8 mouse cellular contexts compared by ENCODE assay signal in the genomic region with DNA sequence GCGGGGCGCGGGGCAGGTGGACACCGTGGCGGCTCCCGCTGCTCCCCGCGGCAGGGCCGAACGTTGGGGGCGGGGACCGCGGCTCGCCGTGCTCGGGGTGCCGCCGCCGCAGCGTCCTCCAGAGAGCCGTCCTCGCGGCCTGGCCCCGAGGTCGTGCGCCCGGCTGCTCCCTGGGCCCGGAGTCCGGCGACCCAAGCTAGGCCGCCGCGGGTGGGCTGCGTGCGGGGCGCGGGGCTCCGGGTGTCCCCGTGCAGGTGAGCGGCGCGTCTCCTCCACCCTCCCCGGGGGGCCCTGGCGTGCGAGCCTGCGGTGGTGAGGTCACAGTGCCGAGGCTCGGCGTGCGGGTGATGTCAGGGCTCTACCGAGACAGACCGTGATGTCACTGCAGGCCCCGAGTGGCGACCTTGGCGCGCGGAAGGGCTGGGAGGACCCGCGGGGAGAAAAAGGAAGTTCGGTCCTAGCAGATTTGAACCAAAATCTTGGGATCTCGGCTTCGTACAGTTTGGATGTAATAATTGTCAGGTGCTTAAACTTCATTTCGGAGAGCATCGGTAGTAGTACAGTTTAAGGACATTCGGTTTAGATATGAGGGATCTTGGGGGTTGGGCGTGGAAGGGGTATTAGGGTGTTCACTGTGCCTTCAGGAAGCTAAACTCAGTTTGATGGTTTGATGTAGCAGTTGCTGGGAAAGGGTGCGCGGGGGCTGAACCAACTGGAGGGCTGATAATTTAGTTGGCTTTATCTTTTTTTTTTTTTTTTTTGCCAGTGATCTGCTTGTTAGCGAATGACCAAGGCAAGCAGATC. TPM values are rescaled to one million over a fixed set of nuclear protein-coding genes. Genes with fewer than 3 reads are reported as not detected.
DNase-seq lines count a peak whose midpoint lies in the region; ATAC-seq and TF ChIP-seq lines count a peak whose summit lies in the region.

No protein-coding gene starts in this region.

- no peak overlapping the region for H3K27ac ChIP-seq in forebrain, embryonic 11.5 days (ENCODE audit: low read depth, low read length)
- peak overlapping the region; percentile 97 for H3K27ac ChIP-seq in layer of hippocampus, adult 2 months

- no peaks in the 10 kb centered on the region for H3K9me3 ChIP-seq in forebrain, embryonic 11.5 days (ENCODE audit: control insufficient read depth, low read length)

- H3K9ac ChIP-seq in forebrain, embryonic 11.5 days (ENCODE audit: low read length) = peak overlapping the region; percentile 88

- intact Hi-C loops in heart, postnatal 10 days (cut with DNase I) = loop anchor here (1.0 to 2.0 kb wide), 2 partner anchors 54 to 61 kb away; partner anchors contain the start of gene Dlgap5

- no peaks in the 10 kb centered on the region for H3K27me3 ChIP-seq in forebrain, embryonic 11.5 days (ENCODE audit: control insufficient read depth, insufficient read depth, low read length)

- no peaks in the 10 kb centered on the region for H3K36me3 ChIP-seq in forebrain, embryonic 11.5 days (ENCODE audit: control insufficient read depth, insufficient read depth, low read length)

- 3% methylated on average over 56 of the region's 69 CpGs for WGBS in forebrain, embryonic 11.5 days

- peak overlapping the region; percentile 96 for H3K4me3 ChIP-seq in forebrain, embryonic 11.5 days (ENCODE audit: low read depth, low read length)
- peak overlapping the region; percentile 91 for H3K4me3 ChIP-seq in layer of hippocampus, adult 2 months

- ATAC-seq in forebrain, embryonic 11.5 days (replicated peaks; ENCODE audit: low FRiP score) = peak; percentile 71

- TF ChIP-seq CTCF in layer of hippocampus, adult 2 months (conservative IDR thresholded peaks at IDR 0.05) = no peak

- peaks cover 3% of the 10 kb centered on the region; the same call in 1 of the 2 replicates for H3K4me1 ChIP-seq in forebrain, embryonic 11.5 days (replicated peaks; ENCODE audit: control insufficient read depth, insufficient read depth, low read length)

- peak overlapping the region; percentile 79 for H3K4me2 ChIP-seq in forebrain, embryonic 11.5 days (ENCODE audit: low read depth, low read length, severe bottlenecking)

- DNase-seq in MEL-GATA-1-ER (ENCODE audit: extremely low read depth, low read depth) = peak; percentile 46
- DNase-seq in c-Kit-positive CD71-positive TER-119-negative erythroid progenitor cells, embryonic 14.5 days (ENCODE audit: low read depth) = peak; percentile 48
- DNase-seq in forebrain, embryonic 11.5 days (ENCODE audit: low spot score) = peak; percentile 82
- DNase-seq in heart, postnatal 10 days = peak; percentile 69 to 78
- peak; percentile 54 to 58 for DNase-seq in layer of hippocampus, adult 2 months (ENCODE audit: low spot score in 2 of 2)
- peak; percentile 66 for DNase-seq in lung, postnatal 10 days
- peak; percentile 60 for DNase-seq in ovary, postnatal 36 days (ENCODE audit: low spot score)
- DNase-seq in thymus, postnatal 25 days = peak; percentile 73

RNA-seq across cellular contexts. Expression of gene Fbxo34, which starts 22.7 kb away (rescaled TPM):
- 22.9 and 27.6 TPM in 2 replicates for polyA plus RNA-seq in forebrain, embryonic 11.5 days (2014; fragmentation: Nextera tagmentation; extraction: Ambion mirVana)
- total RNA-seq in heart, postnatal 10 days (2021) = 10 to 100 TPM; 18.6 to 20.7 TPM
- 10 to 100 TPM; 90.9 to 94.0 TPM for total RNA-seq in layer of hippocampus, adult 2 months (2021)

RNA-seq across cellular contexts. Expression of gene Dlgap5, which starts 54.7 kb away (rescaled TPM):
- polyA plus RNA-seq in forebrain, embryonic 11.5 days (2014; fragmentation: Nextera tagmentation; extraction: Ambion mirVana) = 77.6 and 90.4 TPM in 2 replicates
- 10 to 100 TPM in 1 of 2 experiments, 1 to 10 TPM in 1; 8.3 to 10.7 TPM for total RNA-seq in heart, postnatal 10 days (2021)
- 1 to 10 TPM in 1 of 2 experiments, under 1 TPM in 1; 0.52 to 1.6 TPM for total RNA-seq in layer of hippocampus, adult 2 months (2021)

Comparison
In these comparisons a context has a peak if more than half of its experiments do, and no peak if none do; other contexts are left out.
1. RNA of gene Fbxo34, which starts 22.7 kb away (total RNA-seq): 90.9 to 94.0 TPM in layer of hippocampus, adult 2 months; 18.6 to 20.7 TPM in heart, postnatal 10 days; every median in the first group is over 4 times any median in the second.
2. Peak in every context shown above with its lines, with median percentiles within 50 percentile points of each other: DNase-seq.